Mouse (Mus musculus): Measurements from ENCODE around the gene S1pr1.

The S1pr1 gene

DNA sequence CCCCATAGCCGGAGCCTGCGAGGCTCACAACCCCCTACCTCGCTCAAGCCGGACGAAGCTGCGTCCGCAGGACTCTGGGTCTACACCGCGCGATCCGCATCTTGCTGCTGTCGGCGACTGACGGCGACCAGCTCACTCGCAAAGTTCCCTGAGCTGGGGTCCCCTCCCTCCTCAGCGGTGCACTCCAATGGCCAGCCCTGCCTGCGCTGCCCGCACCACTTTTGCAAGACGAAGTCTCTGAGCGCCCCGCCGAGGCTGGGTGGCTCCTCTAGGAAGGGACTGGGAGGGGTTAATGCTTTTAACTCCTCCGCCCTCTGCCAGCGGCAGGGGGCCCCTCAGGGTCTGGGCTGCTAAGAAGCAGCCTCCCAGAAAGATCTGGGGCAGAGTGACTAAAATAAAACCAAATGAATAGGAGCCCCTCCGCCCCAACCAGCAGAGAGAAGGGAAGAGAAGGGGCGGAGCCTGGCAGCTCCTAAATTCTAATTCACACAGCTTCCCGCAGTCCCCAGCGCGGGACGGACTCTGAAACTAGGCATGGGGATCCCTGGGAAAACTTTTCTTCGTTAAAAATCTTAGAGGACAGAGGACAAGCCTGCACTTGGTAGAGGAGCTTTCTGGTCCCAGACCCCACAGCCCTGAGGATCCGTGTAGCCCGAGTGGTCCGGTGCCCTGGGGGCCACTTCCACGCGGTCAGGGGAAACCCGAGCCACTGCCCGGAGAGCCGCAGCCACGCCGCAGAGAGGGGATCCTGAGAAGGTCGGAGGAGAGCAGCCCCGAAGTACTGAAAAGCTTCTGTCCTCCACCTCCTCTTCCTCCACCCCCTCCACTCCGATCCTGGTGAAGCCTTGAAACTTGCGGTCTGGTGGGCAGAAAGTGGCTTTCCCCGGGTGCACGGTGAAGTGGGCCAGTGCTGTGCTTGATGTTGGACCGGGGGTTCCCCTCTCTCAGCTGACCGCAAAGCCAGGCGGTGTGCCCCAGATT, at the start of gene S1pr1:
Gene S1pr1 (minus strand): TSS at position 402 of the 981 bp plus-strand sequence.
- no peak for DNase-seq (ENCODE audit: low read depth, low spot score)

DNA sequence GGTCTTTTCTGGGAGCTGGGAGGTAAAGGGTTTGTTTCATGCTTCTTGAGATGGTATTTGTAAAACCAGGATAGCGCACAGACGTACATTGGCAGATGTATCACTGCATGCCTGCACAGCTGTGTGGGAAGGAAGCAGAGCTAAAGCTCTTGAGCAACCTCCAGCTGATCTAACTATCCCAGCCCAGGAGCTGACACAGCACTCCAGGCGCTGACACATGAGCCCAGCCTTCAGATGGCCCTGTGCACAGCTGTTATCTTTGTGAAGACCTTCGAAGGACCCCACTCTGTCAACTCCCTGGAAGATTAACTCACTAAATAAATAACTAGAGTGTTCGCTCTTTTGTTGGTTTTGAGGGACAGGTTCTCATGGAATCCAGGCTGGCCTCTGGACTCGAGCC, 48.4 kb upstream of the S1pr1 start:
- no peak for DNase-seq (ENCODE audit: low read depth, low spot score)

DNA sequence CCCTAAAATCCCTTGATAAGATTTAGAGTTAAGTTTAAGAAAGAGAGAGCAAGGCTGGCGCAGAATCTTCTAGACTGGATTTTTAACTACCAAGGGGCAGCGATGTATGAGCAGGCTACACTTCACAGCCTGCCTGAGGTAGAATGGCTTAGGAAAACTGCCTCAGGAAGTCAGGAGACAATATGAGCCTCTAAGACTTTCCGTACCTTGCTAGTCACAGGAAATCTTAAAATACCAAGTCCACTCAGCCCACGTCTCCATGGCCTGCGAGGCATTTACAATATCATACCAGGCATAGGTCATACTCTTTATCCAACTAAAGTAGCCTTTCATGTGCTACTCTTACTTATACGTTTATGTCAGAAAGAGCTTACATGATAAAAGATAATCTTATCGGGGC, 48.0 kb upstream of the S1pr1 start:
- no peak for DNase-seq (ENCODE audit: low read depth, low spot score)

DNA sequence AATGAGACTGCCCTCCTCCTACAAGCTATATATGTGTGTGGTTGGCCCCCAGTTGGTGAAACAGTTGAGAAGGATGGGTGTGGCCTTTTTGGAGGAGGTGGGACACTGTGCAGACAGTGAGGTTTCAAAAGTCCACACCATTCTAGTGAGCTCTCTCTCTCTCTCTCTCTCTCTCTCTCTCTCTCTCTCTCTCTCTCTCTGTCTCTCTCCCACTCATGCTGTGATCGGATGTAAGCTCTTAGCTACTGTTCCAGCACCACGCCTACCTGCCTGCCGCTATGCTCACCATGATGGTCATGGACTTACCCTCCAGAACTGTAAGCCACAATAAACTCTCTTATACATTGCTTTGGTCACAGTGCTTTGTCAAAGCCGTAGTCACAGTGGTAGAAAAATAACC, 44.8 kb upstream of the S1pr1 start:
- no peak for DNase-seq (ENCODE audit: low read depth, low spot score)

DNA sequence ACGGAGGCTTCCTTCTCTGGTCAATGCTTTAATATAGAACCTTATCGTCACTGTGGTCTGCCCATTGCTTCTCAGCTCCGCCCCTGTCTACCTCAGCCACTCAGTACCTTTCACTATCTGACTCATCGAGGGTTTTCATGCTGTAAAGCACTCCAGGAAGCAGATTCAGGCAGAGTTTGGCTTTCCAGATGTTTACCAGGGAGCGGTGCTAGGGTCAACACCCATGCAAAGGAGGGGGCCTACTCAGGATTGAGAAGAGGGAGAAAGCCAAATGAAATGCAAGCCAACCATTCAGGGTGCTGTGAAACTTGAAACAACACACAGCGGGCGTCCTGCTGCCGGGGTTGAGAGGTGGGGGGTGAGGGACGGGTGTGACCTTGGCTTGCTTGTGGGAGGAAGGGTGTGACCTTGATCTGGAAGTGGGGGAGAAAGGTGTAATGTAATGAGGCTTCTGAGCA, 43.6 kb upstream of the S1pr1 start:
- no peak for DNase-seq (ENCODE audit: low read depth, low spot score)

DNA sequence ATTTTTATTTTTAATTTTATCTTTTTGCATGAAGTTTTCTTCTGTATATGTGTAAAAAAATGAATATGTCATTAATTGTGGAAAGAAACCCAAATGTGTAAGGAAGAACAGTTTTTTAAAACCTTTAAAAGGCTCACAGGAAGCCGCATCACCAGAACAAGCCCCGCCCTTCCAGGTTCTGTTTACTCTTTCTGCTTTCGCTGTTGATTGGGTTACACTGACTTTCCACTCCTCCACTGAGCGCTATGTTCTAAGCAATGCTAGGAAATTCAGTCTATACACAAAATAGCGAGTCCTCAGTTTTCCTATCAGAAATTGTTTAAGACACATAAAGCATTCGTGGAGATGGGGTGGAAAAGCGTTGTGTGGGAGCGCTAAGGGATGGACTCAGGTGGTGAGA, 39.6 kb upstream of the S1pr1 start:
- no peak for DNase-seq (ENCODE audit: low read depth, low spot score)

DNA sequence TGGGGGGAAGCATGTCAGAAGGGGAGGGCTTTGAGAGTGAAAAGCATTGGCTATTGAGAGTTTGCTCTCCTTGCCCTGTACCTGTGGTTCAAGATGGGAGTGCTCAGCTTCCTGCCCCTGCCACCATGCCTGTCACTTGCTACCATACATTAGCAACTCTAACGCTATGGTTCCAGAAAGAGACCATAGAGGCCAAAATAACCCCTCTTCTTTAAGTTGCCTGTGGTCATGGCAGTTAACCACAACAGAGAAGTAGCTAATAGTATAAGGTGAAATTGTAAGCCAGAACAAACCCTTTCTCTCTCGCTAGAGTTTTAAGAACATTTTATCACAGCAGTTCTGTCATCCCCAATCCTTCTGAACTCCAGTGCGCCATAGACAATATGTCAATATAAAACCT, 35.5 kb upstream of the S1pr1 start:
- no peak for DNase-seq (ENCODE audit: low read depth, low spot score)

DNA sequence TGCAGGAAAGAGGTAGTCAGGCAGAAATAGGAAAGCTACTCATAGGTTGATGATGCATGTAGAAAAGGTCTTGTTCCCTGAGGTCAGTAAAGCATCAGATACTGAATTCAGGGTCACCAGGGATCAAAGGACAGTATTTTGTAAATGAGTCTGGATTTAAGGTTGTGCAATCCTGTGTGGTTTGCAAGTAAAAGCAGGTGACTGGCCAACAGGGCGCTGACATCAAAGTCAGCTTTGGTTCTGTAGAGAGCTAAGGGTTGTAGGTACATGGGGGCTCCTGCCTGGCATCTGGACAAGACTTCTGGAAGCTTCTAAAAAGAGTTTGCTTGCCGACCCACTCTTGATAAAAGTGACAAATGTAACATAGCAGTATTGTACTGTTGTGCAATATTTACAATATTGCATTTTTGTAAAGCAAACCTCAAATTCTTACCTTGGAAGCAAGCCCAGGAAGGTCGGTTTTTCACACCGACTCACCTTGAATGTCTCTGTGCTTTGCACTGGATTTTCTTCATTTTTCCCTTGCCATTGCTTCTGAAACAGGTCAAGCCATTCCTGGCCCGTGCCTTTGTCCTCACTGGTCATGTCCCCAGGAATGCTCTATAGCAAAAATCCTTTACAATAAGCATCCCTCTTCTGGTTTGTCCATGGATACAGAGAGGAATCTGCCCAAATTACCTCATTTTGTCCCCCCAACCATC, 33.6 kb upstream of the S1pr1 start:
- DNase-seq (ENCODE audit: low read depth, low spot score), result no peak

DNA sequence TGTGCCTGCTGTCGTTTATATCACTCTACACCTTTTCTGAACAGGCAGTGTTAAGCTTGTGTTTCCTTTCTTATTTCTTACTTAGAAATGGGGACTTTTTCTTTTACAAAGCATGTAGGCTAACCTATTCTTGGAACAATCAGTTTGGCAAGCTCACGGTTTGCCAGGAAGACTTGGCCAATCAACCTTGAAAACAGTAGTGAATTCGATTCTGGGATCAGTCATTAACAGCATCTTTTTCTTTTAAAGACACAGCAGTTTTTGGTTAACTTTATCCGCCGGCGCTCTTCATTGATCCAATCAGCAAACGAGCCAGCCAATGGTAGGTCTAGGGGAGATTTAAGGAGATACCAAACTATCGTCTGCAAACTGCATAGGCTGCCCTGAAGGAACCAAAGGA, 31.6 kb upstream of the S1pr1 start:
- no peak for DNase-seq (ENCODE audit: low read depth, low spot score)

DNA sequence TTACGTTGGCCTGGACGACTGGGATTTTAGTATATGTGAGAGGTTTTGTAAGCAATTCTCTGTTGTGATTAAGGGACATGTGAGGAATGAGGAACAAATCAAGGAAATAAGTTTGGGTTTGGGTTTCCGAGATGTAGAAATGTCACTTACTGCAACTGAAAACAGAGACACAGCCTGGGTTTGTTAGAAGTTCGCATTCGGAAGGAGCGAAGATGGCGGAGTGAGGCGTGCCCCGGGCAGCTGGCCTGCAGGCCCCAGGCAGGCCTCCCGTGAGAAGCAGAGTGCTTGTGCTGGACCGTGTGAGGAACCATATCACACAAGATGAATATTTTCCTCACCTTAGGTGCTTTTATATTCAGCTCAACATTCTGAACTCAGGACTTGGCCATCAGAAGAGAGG, 30.2 kb upstream of the S1pr1 start:
- no peak for DNase-seq (ENCODE audit: low read depth, low spot score)

DNA sequence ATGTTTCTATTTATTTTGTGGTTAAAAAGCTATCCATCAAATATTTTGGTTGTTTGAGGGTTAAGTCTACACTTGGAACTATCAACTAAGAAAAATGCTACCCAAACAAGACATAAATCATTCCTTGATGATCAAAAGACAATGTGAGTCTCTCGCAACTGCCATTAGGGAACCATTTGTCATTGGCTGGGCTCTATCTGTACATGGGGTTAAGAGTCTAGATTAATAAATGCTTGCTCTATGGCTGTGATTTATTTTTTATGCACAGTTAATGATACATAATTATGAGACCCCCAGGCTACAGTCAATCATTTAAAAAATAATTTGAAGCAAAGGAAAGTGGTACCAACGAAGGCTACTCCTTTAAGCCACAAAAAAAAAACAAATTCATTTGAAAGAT, 23.7 kb upstream of the S1pr1 start:
- no peak for DNase-seq (ENCODE audit: low read depth, low spot score)

DNA sequence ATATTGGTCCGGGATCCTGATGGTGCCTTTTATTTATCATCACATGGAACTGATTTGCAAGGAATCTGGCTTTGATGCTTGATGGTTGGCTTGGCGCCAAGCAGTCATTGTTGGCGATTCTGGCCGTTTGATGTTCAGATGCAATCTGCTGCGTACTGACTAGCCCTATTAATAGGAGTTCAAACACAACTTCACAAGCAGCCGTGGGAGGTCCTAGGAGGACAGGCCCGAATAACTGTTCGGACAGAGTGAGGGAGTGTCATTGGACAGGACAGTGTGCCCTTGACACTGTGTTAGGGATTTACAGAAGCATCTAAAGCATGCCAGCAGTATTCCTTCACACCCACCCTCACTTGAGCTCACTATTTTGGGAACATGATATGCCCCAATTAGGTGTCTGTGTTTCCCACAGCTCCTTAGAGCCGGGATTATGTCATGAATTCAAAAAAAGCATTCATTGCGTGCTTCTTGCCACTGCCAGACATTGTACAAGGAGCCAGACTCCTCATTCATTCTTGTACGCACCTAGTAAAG, 23.0 kb upstream of the S1pr1 start:
- DNase-seq (ENCODE audit: low read depth, low spot score), result no peak

DNA sequence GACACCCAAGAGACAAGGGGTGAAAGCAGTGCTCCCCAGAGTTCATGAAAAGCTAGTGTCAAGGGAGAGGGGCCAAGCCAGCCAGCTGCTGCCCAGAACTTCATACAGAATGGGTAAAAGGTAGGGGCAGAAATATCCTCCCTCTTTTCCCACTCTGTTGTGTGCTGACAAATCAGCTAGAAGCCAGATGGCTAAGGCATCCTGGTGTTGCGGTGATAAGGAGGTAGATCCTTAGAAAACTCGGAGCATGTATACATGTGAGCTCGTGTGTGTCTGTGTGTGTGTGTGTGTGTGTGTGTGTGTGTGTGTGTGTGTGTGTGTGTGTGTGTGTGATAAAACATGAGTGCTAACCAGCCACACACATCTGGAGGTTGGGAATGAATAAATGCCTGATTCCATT, 20.7 kb upstream of the S1pr1 start:
- DNase-seq (ENCODE audit: low read depth, low spot score), result no peak

DNA sequence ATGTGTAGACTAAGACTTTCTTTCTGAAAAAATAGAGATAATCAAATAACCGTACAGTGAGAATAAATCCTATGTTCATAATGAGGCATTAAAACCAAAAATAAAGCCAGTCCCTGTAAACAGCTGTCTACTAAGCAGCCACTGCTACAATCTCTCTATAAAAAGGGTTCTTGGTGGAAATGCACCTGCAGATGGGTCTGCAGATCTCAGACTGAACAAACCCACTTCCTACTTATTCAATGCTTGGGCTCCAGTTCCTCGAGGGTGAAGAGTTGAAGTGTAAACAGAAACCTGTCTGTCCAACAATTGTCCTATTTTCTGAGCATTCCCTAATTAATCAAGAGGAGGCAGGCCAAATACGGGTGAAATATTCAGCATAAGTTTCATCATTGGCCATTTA, 20.0 kb upstream of the S1pr1 start:
- DNase-seq (ENCODE audit: low read depth, low spot score), result no peak

DNA sequence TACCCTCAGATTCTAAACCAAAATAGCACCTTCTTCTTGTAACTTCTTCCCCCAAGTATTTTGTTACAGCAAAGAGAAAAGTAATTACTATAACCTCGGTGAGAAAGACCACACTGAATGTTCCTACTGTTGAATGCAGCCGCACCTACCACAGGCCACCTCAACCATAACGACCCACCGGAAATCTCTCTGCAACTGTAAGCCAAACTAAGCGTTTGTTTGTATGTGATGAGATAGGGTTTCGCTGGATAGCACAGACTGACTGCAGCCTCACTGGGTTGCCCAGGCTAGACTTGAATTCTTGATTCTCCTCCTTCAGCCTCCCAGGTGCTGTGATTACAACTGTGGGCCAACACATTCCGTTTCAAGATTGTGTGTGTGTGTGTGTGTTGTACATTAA, 15.5 kb upstream of the S1pr1 start:
- DNase-seq (ENCODE audit: low read depth, low spot score), result no peak

DNA sequence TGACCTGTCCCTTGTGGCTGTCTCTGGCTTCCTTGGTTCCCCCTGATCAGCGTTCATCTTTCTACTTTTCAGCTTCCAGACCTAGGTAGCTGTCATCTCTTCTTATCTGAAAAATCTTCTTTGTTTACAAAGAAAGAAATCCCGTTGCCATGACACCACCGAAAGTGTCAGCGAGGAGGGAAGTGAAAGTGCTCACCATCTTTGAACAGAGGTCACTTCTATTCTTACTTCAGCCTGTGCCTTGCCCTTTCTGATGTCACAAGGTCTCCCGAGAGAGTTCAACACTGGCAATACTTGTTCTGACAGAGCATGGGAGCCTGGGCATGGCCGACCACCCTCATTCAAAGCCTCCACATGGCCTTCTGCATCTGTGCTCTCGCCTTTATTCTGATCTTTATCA, 14.3 kb upstream of the S1pr1 start:
- DNase-seq (ENCODE audit: low read depth, low spot score), result no peak

DNA sequence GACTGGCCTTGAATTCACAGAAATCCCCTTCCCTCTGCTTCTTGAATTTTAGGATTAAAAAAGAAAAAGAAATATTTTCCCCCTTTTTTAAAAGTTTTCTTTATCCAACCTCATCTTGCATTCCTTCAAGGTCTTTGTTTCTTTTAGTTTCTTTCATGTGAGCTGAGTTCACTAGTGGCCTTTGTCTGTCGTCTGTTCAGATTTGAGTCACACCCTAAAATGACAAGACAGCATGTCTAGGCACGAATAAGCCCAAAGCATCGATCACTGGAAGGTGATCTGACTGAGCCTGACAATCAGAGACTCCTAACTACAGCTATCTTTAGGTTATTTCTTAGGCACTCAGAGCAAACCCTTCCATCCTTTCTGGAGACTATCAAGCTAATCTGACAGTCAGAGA, 13.3 kb upstream of the S1pr1 start:
- no peak for DNase-seq (ENCODE audit: low read depth, low spot score)

DNA sequence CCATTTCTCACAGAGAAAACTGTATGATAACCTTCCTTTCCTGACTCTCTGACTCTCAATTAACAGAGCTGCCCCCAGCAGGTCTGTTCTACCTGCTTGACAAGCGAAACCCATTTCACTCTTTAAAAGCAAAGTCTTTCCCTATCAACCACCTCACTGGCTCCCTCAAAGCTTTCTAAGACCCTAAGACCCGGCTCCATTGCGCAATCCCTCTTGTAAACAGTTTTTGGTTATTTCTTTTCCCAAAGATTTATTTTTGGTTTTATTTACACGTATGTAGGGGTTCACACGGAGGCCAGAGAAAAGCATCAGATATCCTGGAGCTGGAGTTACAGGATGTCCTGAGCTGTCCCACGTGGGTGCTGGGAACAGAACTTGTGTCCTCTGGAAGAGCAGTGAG, 4.0 kb upstream of the S1pr1 start:
- no peak for DNase-seq (ENCODE audit: low read depth, low spot score)

DNA sequence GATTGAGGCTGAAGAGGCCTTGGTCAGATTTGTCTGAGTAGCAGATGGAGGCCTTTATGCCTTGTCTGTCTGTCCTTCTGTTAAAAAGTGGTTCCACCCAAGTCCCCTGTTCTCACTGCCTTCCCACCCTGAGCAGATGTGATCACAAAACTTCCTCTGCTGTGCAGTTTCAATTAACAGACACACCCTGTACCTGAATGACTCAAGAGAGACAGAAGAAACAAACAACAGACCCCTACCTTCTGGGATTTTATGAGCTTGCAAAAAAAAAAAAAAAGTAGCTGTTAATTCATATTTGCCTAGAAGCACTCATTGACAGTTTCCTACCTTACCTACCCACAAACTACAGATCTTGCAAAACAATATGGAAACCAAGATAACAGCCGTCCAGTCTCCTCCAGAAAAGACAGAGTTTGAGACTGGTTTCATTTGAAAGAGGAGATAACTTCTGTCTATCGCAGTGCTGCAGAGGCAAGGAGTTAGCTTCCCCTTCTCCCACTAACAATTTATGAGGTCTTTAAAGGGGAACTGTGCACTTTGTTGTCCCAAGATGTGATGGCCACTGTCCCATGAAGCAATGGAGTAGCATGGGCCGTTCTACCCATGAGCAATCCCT, 1.1 kb upstream of the S1pr1 start:
- no peak for DNase-seq (ENCODE audit: low read depth, low spot score)

DNA sequence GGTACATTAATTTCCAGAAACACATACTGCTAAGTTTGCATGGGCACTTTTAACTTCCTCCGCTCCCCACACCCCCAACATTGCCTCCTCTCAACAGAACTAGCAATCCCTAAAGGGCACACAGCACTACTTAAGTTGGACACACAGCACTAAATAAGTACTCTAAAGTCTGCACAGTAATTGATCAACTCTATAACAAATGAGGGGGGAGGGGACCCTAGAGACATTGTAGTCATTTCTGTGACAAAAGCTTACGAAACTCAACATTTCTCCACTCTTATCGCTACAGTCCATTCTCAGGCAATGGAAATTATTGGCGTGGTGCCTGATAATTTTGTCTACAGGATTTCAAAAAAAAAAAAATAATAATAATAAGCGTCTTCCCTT, 830 bp downstream of the S1pr1 start:
- no peak for DNase-seq (ENCODE audit: low read depth, low spot score)

DNA sequence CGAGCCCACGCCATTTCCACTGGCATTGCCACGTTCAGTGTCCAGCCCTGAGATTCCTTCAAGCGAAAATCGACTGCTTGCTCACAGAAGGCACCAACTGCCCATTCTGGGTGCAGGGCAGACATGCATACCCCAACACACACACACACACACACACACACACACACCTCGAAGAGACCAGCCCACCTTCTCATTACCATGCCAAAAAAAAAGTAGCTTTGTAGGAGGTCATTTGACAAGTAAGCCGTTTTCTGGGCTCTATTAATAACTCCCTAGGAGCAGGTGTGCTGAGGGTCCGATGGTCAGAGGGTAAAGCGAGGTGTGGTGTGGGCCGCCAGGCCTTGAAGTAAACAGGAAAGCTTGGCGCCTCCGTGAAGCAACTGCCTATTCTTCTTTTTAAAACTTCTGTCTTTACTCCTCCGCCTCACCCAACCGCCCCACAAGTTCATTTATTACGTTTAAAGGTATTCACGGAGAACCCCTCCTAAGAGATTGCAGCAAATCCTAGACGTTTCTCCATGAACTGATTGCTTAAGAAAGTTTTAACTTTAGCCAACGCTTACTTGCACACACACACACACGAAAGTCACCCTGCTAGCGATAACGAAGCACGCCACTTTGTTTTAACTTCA, 1.3 kb downstream of the S1pr1 start:
- DNase-seq (ENCODE audit: low read depth, low spot score), result no peak

DNA sequence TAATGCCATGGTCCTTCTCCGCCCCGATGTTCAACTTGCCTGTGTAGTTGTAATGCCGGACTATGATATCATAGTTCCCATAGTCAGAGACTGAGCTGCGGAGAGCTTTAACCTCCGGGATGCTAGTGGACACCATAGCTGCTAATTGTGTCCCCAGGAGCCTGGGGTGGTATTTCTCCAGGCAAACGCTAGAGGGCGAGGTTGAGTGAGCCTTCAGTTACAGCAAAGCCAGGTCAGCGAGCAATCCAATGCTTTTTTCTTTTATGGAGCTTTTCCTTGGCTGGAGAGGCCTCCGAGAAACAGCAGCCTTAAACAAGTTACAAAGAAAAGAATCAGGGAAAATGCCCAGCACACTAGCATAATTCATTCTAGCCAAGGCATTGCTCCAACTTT, 2.1 kb downstream of the S1pr1 start:
- DNase-seq (ENCODE audit: low read depth, low spot score), result peak; percentile 46
